Mouse (Mus musculus): ENCODE measurements at regions not wholly inside any gene's neighbourhood (a gene's known extent, or its start where the extent isn't known, plus 50 kb on each side); places are given as distances from the start of the nearest gene placed in this dataset.

- no peak for DNase-seq
Observed at GRCm38 (mm10) chr1:63918200-63918599, 149.1 kb upstream of the 4933402D24Rik start.

DNA sequence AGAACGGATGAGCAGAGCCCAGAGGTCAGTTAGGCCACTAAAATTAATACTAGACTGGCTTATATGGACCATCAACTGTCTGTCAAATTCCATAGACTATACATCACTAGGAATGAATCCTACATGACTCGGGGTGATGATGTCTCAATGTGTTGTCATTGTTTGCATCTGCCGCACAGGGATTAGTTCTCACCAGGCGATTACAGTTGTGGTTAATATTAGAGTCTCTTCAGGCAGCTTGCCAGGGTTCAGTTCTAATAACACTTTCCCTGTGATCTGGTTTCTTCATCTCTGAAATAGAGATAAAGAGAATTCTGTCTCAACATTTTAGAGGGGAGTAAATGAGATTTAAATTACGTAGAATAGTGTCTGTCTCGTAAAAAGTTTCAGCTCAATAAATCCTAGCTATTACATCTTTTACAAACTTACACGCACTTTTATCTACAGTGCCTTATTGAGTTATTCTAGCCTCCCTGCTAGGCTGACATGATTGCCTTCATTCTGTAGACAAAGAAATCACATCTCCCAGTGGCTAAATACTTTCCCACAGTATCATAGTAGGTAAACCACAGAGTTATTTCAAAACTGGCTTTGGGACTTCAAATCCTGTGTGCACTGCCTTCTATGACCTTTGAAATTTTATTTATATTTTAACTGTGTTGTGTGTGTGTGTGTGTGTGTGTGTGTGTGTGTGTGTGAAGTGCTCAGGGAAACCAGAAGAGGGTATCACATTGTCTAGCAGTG lies 148.0 kb upstream of the 4933402D24Rik start:
- no peak for DNase-seq

GRCm38 (mm10) chr1:63910765-63911164 lies 141.7 kb upstream of the 4933402D24Rik start:
- no peak for DNase-seq

GRCm38 (mm10) chr1:63909191-63909590 lies 140.1 kb upstream of the 4933402D24Rik start:
- no peak for DNase-seq

- no peak for DNase-seq
Observed at GRCm38 (mm10) chr1:63903620-63904019, 134.6 kb upstream of the 4933402D24Rik start.

- DNase-seq, result no peak
Observed at GRCm38 (mm10) chr1:63903201-63903600, 134.1 kb upstream of the 4933402D24Rik start.

DNA sequence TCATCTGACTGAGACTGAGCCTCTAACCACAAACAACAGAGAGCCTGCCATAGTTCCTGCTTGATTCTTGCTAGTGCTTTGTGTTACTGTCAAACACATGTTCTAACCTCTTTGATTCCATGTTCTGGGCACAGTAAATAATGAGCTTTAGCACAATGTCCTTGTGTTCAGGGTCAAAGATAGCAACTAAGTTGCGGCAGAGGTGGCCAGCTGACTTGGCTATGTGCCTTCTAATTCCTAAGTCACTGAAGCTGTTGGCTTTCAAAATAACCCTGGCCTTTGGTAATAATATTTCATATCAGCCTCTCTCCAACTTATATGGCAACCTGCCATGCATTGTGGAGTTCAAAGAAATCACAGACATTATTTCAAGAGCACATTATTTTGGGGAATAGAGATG lies 133.3 kb upstream of the 4933402D24Rik start:
- no peak for DNase-seq

DNA sequence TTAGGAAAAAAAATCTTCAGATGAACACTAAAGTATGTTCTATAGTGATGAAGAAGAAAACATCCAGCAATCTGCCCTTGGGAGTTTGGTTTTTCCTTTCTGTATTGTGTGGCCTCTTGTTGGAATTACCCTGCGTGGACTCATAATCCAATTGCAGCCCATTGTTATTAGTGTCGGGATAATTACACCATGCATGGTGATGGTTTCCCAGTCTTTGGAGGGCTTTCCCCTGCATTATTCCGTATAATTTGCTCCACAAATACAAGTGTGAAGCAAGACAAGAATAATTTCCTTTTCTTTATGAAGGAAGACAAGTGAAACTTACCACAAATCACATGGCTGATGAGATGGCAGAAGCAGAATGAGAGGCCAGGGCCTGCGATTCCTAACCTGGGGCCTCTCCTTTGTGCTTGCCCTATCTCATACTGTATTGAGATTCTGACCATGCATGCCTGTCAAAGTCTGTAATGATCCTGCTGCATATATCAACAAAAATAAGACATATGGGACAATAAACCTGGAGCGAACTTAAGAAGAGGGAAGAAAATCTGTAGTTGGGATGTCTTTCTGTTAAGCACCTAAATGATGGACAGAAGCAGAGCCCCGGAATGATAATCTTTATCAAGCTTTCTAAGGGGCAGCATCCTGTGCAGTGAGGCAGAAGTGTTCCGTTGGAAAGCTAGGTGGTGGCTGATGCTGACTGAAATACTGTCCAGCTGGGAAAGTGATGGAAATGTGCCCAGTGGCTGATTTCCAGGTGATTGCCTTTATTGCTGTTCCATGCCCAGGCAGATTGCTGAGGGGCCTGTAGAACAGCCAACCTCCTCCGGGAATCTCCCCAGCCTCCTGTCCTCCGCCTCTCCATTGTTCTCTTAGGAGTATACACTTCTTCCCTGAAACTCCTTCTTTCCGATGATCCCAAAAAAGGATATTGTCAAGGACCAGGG lies 130.8 kb upstream of the 4933402D24Rik start:
- no peak for DNase-seq

- DNase-seq, result no peak
Observed at GRCm38 (mm10) chr1:63898766-63899165, 129.7 kb upstream of the 4933402D24Rik start.

- no peak for DNase-seq
Observed at GRCm38 (mm10) chr1:63897556-63897955, 128.5 kb upstream of the 4933402D24Rik start.

GRCm38 (mm10) chr1:63879570-63879969 lies 110.5 kb upstream of the 4933402D24Rik start:
- DNase-seq, result no peak

DNA sequence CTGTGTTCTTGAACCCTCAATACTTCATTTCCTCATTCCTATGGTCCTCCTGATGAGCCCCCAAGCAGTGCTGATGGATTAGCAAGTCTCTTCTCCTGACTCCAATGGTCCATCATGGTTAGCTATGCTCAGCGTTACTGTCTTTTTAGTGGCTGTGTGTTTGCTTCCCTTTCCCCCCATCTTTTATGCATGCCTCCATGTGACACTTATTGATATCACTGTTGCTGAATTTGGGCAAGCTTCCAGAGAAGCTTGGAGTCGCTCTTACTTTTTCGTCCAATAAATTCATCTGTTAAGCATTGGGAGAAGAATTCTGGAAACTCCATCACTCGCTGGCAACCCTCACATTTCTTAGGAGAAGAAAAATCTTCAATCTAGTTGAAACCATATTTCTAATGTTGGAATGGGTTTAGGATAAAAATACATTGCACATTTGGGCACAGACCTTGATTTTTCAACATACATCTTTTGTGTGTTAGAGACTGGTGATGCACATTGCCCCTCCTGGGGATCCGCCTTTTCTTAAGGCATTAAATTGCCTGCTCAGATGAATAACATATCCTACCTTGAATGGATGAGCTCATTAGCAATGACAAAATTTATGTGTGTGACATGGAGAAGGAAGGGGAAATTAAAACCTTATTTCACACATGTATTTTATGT lies 107.7 kb upstream of the 4933402D24Rik start:
- DNase-seq, result no peak

GRCm38 (mm10) chr1:63875297-63875962 lies 106.4 kb upstream of the 4933402D24Rik start:
- DNase-seq, result no peak

- no peak for DNase-seq
Observed at GRCm38 (mm10) chr1:63871831-63872230, 102.8 kb upstream of the 4933402D24Rik start.

GRCm38 (mm10) chr1:63869342-63869741 lies 100.3 kb upstream of the 4933402D24Rik start:
- no peak for DNase-seq

- no peak for DNase-seq
Observed at GRCm38 (mm10) chr1:63857933-63858649, 89.0 kb upstream of the 4933402D24Rik start.

- no peak for DNase-seq
Observed at GRCm38 (mm10) chr1:63857468-63857867, 88.4 kb upstream of the 4933402D24Rik start.

DNA sequence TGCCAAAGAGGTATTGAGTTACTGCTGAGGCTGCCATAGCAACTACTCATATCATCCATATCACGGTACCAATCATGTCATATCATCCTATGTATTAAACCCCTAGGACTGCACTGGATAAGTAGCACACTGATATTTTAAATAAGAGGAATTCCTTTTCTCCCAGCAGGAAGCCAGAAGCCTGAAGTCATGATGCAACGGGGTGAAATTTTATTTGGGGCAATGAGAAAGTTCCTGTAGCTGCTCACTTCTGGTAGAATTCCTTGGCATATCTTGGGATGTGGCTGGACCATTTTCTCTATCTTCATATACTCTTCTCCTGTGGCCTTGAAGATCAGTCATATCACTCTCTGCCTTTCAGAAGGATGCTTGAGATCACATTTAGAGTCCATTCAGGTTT lies 87.3 kb upstream of the 4933402D24Rik start:
- no peak for DNase-seq

DNA sequence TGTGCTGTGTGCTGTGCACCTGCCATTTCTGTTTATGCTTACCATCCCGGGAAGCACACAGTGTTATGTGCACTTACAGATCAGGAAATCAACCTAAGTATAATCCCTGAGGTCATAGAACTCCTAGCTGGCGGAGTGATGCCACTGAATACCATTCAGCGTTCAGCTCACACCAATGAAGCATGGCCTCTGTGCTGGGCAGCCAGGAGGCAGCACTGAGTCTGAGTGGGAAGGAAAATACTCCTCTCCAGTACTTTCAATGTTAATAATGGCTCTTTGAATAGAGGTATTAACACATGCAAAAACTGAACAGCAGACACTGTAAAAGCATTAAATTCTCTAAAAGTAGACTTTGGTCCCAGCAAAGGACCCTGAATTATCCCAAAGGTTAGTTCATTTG lies 85.7 kb upstream of the 4933402D24Rik start:
- DNase-seq, result no peak

- no peak for DNase-seq
Observed at GRCm38 (mm10) chr1:63851476-63852094, 82.5 kb upstream of the 4933402D24Rik start.

DNA sequence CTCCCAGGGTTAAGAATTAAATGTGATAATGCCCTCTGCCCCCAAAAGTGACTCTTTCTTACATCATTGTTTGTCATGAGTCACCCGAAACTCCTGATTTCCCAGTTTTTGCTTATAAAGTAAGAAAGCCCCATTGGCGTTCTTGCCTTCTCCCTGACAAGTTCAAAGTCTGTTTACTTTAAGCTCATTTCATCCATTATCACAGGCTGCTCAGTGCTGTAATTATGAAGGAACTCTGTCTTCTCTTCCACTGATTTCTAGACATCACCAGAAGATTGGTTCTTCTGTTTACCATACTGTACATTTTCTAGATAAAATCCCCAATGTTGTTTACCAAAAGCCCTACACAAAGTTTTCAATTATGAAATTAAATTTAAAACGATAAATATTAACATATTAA lies 81.2 kb upstream of the 4933402D24Rik start:
- DNase-seq, result no peak
